ENCODE assay signal across 10 mouse cellular contexts in the genomic region with DNA sequence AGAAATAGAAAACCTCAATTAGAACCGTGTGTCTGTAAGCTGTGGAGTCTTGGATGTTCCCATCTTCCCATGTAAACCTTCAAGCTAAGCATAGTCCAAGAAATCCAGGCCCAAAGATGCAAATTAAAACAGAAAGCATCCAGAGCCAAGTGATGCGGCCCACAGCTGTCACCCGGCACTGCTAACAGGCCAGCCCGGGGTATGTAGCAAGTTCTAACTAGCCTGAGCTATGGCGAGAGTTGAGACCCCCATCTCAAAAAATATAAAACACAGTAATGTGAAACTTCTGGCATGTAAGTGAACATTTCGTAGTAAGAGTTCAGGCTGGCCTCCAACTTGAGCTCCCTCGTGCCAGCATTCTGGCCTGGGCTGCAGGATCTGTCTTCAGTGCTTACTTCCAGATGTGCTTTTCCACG. TPM values are rescaled to one million over a fixed set of nuclear protein-coding genes. Genes with fewer than 3 reads are reported as not detected.
DNase-seq lines count a peak whose midpoint lies in the region; ATAC-seq and TF ChIP-seq lines count a peak whose summit lies in the region.
"Had no signal": no experiment of that assay in that cellular context is flagged by ENCODE, and none has a peak within 500 bp of the region (broad histone marks: within the 10 kb centered on the region; RNA-seq: fewer than 3 reads in every experiment).

No protein-coding gene starts in this region.

- no peaks in the 10 kb centered on the region for H3K9me3 ChIP-seq in forebrain, embryonic 13.5 days (replicated peaks)
- no peaks in the 10 kb centered on the region for H3K9me3 ChIP-seq in forebrain, embryonic 12.5 days
- H3K9me3 ChIP-seq in neural tube, embryonic 13.5 days: no peaks in the 10 kb centered on the region
- H3K9me3 ChIP-seq in neural tube, embryonic 15.5 days (replicated peaks): no peaks in the 10 kb centered on the region
- no peaks in the 10 kb centered on the region for H3K9me3 ChIP-seq in heart, embryonic 16.5 days (replicated peaks; ENCODE audit: control insufficient read depth, low read length)

- H3K9ac ChIP-seq in forebrain, embryonic 13.5 days: no peak overlapping the region
- H3K9ac ChIP-seq in forebrain, embryonic 12.5 days: no peak overlapping the region
- peak overlapping the region; percentile 6; the same call in 1 of the 2 replicates for H3K9ac ChIP-seq in neural tube, embryonic 13.5 days
- no peak overlapping the region for H3K9ac ChIP-seq in neural tube, embryonic 15.5 days (replicated peaks)
- H3K9ac ChIP-seq in heart, embryonic 16.5 days (ENCODE audit: low read length): no peak overlapping the region

- no peak for TF ChIP-seq POLR2A in olfactory bulb, adult 2 months (IDR thresholded peaks at IDR 0.05; ENCODE audit: insufficient read depth, low read depth, low read length)

- DNase-seq in right cerebral cortex, postnatal 10 days (ENCODE audit: low spot score in 2 of 2): no peak
- no peak for DNase-seq in thymus, adult 18-20 months

- H3K27ac ChIP-seq in forebrain, embryonic 13.5 days: peak overlapping the region; percentile 31; the same call in 1 of the 2 replicates
- no peak overlapping the region for H3K27ac ChIP-seq in forebrain, embryonic 12.5 days
- H3K27ac ChIP-seq in neural tube, embryonic 13.5 days (replicated peaks): peak overlapping the region; percentile 75
- H3K27ac ChIP-seq in neural tube, embryonic 15.5 days (replicated peaks): no peak overlapping the region; the same call in 1 of the 2 replicates
- H3K27ac ChIP-seq in heart, embryonic 16.5 days (ENCODE audit: low read length): peak overlapping the region; percentile 82
- H3K27ac ChIP-seq in olfactory bulb, adult 2 months (ENCODE audit: insufficient read depth, low read depth, low read length): peak overlapping the region; percentile 56

- no peaks in the 10 kb centered on the region for H3K27me3 ChIP-seq in forebrain, embryonic 13.5 days
- no peaks in the 10 kb centered on the region for H3K27me3 ChIP-seq in forebrain, embryonic 12.5 days
- no peaks in the 10 kb centered on the region for H3K27me3 ChIP-seq in neural tube, embryonic 13.5 days
- no peaks in the 10 kb centered on the region for H3K27me3 ChIP-seq in neural tube, embryonic 15.5 days (replicated peaks)
- no peaks in the 10 kb centered on the region for H3K27me3 ChIP-seq in heart, embryonic 16.5 days (ENCODE audit: control insufficient read depth, insufficient read depth, low read length)

- TF ChIP-seq CTCF in olfactory bulb, adult 2 months (IDR thresholded peaks at IDR 0.05; ENCODE audit: insufficient read depth, low read depth, low read length): no peak

- no peak overlapping the region for H3K4me2 ChIP-seq in forebrain, embryonic 13.5 days
- H3K4me2 ChIP-seq in forebrain, embryonic 12.5 days: no peak overlapping the region
- no peak overlapping the region for H3K4me2 ChIP-seq in neural tube, embryonic 13.5 days
- H3K4me2 ChIP-seq in neural tube, embryonic 15.5 days: no peak overlapping the region
- H3K4me2 ChIP-seq in heart, embryonic 16.5 days (ENCODE audit: low read depth, low read length): no peak overlapping the region
- H3K4me2 ChIP-seq: liver, embryonic 11.5 days had no signal

- 87% methylated on average over 8 of the region's 8 CpGs for WGBS in forebrain, embryonic 13.5 days
- 90% methylated on average over 8 of the region's 8 CpGs for WGBS in forebrain, embryonic 12.5 days
- 91% methylated on average over 8 of the region's 8 CpGs for WGBS in neural tube, embryonic 13.5 days
- WGBS in neural tube, embryonic 15.5 days: 88% methylated on average over 8 of the region's 8 CpGs
- 76% methylated on average over 8 of the region's 8 CpGs for WGBS in heart, embryonic 16.5 days
- 30% methylated on average over 8 of the region's 8 CpGs for WGBS in olfactory bulb, adult 2 months

- H3K36me3 ChIP-seq in forebrain, embryonic 13.5 days (ENCODE audit: poor library complexity, severe bottlenecking): peaks cover 76% of the 10 kb centered on the region
- H3K36me3 ChIP-seq in forebrain, embryonic 12.5 days (replicated peaks): peaks cover 66% of the 10 kb centered on the region
- peaks cover 84% of the 10 kb centered on the region for H3K36me3 ChIP-seq in neural tube, embryonic 13.5 days
- H3K36me3 ChIP-seq in neural tube, embryonic 15.5 days: peaks cover 61% of the 10 kb centered on the region
- H3K36me3 ChIP-seq in heart, embryonic 16.5 days (ENCODE audit: control insufficient read depth, insufficient read depth): peaks cover 55% of the 10 kb centered on the region

- 0 out of 2 replicates have a peak, but pooled peaks cover 3% of the 10 kb centered on the region for H3K4me1 ChIP-seq in forebrain, embryonic 13.5 days
- no peaks in the 10 kb centered on the region for H3K4me1 ChIP-seq in forebrain, embryonic 12.5 days
- no peaks in the 10 kb centered on the region for H3K4me1 ChIP-seq in neural tube, embryonic 13.5 days (replicated peaks)
- no peaks in the 10 kb centered on the region for H3K4me1 ChIP-seq in neural tube, embryonic 15.5 days
- peaks cover 12% of the 10 kb centered on the region for H3K4me1 ChIP-seq in heart, embryonic 16.5 days (ENCODE audit: control insufficient read depth, insufficient read depth, low read length)
- peaks cover 17% of the 10 kb centered on the region for H3K4me1 ChIP-seq in olfactory bulb, adult 2 months (ENCODE audit: control insufficient read depth, insufficient read depth, low read length)

- no peak overlapping the region for H3K4me3 ChIP-seq in forebrain, embryonic 13.5 days
- H3K4me3 ChIP-seq in forebrain, embryonic 12.5 days (replicated peaks): no peak overlapping the region
- no peak overlapping the region for H3K4me3 ChIP-seq in neural tube, embryonic 13.5 days
- H3K4me3 ChIP-seq in neural tube, embryonic 15.5 days (replicated peaks): no peak overlapping the region
- no peak overlapping the region for H3K4me3 ChIP-seq in heart, embryonic 16.5 days (ENCODE audit: low read length)
- H3K4me3 ChIP-seq in olfactory bulb, adult 2 months (ENCODE audit: insufficient read depth, low read depth, low read length): no peak overlapping the region
- H3K4me3 ChIP-seq: myocyte had no signal

- no peak for ATAC-seq in forebrain, embryonic 13.5 days
- ATAC-seq in forebrain, embryonic 12.5 days (ENCODE audit: low FRiP score): no peak
- ATAC-seq in neural tube, embryonic 13.5 days (ENCODE audit: low read depth): no peak
- ATAC-seq in neural tube, embryonic 15.5 days (ENCODE audit: low FRiP score): no peak
- ATAC-seq in heart, embryonic 16.5 days (replicated peaks; ENCODE audit: extremely low read depth, insufficient read depth, low FRiP score): no peak

RNA-seq across cellular contexts. Expression of a gene that starts 59.4 kb away (rescaled TPM):
- 25.8 and 27.8 TPM in 2 replicates for polyA plus RNA-seq in forebrain, embryonic 13.5 days (2015; fragmentation: Nextera tagmentation; extraction: Ambion mirVana)
- polyA plus RNA-seq in forebrain, embryonic 12.5 days (2016; fragmentation: Nextera tagmentation; extraction: Ambion mirVana): 34.3 TPM in 2 replicates
- 14.8 and 17.7 TPM in 2 replicates for polyA plus RNA-seq in neural tube, embryonic 13.5 days (2015; fragmentation: Nextera tagmentation; extraction: Ambion mirVana)
- 13.3 and 22.0 TPM in 2 replicates for polyA plus RNA-seq in neural tube, embryonic 15.5 days (2015; fragmentation: Nextera tagmentation; extraction: Ambion mirVana)
- 35.6 and 44.1 TPM in 2 replicates for polyA plus RNA-seq in heart, embryonic 16.5 days (2015; fragmentation: Nextera tagmentation; extraction: Ambion mirVana)
- not detected in 2 replicates for polyA plus RNA-seq in olfactory bulb, adult 2 months (2012; ENCODE audit: insufficient read depth, insufficient read length, low replicate concordance, missing spikeins)

Comparison
In these comparisons a context has a peak if more than half of its experiments do, and no peak if none do; other contexts are left out.
1. H3K27ac ChIP-seq: peak in forebrain, embryonic 13.5 days (single experiment), neural tube, embryonic 13.5 days (single experiment), heart, embryonic 16.5 days (single experiment) and olfactory bulb, adult 2 months (single experiment); none in forebrain, embryonic 12.5 days (single experiment) and neural tube, embryonic 15.5 days (single experiment).